Mouse (Mus musculus) telencephalon, adult 2 months (tissue): ENCODE data around the gene Zbtb7b.

Experiments
- DNase-seq: peaks from one replicate; pipeline ENCODE4 v3.0.0-alpha.2; 2011; ENCODE audit warnings: low read depth, low spot score

Zbtb7b gene

DNA sequence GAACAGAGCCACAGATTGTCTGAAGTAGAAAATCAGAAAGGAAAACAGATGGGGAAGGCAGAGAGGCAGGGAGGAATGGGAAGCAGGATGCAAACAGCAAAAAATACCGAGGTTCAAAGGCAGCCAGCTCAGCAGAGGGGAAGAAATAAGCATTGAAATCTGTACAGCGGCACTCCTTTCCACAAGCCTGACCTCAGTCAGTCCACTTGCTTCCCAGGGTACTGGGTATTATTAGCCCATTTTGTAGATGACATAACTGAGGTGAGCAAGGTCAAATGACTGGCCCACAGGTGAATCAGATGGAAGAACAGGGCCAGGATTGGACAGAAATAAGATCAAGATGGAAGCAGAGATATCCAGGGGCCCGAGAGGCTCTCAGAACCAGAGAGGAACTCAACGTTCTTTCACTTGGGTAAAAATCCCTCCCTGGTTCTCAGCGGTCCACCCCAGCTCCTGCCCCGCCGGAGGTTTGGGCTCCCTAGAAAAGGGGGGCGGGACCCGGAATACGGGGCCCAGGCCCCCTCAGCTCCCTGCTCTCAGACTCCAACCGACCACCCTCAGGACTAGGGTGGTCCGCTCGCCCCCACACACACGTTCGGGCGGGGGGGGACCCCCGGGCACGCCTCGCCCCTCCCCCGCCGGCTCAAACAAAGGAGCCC, 57.4 kb downstream of the Zbtb7b start:
- no peak for DNase-seq

- DNase-seq = no peak
These were observed 58.0 kb downstream of the Zbtb7b start for GRCm38 (mm10) chr3:89336529-89336928.

DNA sequence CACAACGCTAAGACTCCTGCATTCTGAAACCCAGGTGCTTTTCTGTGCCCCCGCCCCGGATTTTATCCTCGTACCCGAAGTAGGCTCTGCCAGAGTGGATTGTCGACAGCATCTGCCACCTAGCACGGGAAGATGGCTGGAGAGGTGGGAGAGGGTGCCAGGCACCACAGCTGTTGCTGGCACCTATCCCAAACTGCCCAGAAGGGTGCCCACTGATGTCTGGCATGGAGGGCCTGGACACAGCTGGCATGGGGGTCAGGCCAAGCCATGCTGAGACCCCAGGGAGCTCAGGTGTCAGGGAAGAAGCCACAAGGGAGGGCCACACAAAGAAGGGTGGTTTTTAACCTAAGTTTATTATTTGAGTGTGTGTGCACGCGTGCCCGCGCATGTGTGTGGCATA, 61.5 kb downstream of the Zbtb7b start:
- no peak for DNase-seq

GRCm38 (mm10) chr3:89332476-89332875, 62.1 kb downstream of the Zbtb7b start:
- DNase-seq = no peak

DNA sequence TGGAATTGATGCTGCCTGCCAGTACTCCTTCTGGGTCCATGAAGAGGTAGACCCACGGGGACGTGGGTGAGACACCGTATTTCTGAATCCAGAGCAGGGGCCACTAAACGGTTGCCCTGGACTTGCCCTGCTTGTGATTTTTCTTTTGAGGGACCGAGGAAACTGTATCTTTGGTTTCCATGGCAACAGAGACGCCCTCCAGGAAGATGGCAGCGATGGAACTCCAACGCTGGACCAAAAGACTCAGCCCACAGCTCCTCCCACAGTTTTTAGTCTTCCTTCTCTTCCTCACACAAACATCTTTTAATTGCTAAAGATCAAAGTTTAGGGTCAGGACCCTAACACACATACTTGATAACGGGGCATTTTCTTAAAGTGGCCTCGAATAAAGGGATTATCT, 62.6 kb downstream of the Zbtb7b start:
- DNase-seq = no peak

DNA sequence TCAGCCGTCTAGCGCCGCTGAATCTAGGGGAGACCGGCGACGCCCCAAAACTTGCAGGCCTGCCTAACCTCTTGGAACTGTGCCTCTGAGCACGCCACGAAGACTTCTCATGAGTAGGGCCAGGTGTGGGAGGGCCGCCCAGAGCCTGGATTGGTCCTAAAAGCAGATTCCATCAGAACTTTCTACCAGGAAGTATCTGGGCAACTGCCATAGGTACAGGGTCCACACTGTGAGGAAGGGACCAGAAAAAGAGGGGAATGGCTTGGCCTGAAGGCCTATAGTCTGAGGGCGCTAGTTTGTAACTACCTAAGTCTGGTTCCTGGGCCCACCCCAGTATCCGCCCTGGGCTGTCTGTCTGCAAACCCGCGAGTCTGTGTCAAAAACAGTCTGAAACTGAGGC, 63.0 kb downstream of the Zbtb7b start:
- no peak for DNase-seq

DNA sequence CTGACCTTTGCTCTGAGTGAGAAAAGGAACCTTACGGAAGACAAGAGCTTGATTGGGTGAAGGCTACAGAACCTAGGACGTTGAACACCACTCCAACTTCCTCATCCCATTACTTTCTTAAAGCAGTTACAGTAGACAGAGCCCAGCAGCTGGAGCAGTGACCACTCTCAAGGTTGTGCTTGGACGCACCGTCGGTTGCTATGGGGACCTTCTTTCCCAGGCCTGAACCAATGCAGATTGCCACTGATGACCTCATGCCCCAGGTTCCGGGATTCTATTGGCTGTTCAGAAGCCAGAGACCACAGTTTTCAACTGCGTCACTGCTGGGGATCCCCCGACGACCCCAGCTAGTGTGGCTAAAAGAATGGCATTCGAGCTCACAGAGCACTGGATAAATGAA, 63.6 kb downstream of the Zbtb7b start:
- no peak for DNase-seq

DNA sequence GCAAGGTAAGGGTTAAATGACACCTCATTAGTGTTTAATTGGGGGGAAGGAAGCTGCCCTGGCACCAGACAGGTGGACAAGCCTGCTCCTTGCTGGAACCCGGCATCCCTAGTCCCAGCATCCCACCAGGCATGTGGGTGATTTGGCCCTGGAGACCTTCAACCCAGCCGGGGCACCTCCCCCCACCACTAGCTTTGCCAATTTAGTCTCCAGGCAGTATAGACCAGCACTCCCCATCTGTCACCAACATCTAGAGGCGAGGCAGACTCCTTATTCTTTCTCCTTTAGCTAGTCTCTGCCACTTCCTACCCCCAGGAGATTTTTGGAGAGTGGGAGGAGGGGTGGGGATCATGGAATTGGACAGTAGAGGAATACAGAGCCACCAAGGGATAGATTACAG, 64.2 kb downstream of the Zbtb7b start:
- DNase-seq = no peak

- no peak for DNase-seq
These were observed 66.0 kb downstream of the Zbtb7b start for GRCm38 (mm10) chr3:89328623-89329022.
